Mouse (Mus musculus) MEL (cell line): ENCODE results near the gene Prrc2c.
"Not testable (repeated sequence)": the region's sequence is repeated elsewhere in the genome, so short reads cannot be mapped to it uniquely, and the experiment has no call there.

Experiments used
- HCFC1 ChIP-seq: IDR thresholded peaks from 2 replicates; pipeline ENCODE4 v1.6.1; 2012; ENCODE audit warnings: low read depth, mild to moderate bottlenecking, inconsistent platforms, low read length, improper control_type of control experiment, moderate library complexity
- RCOR1 ChIP-seq: IDR thresholded peaks from 2 replicates; pipeline ENCODE4 v1.6.1; 2012; ENCODE audit warnings: low read depth, mild to moderate bottlenecking, inconsistent platforms, low read length, improper control_type of control experiment
- TAL1 ChIP-seq: IDR thresholded peaks from 2 replicates; pipeline ENCODE4 v1.6.1; 2012; ENCODE audit warnings: mild to moderate bottlenecking, inconsistent platforms, low read length, moderate library complexity, mixed read lengths
- USF1 ChIP-seq: IDR thresholded peaks from 2 replicates; pipeline ENCODE4 v1.6.1; 2014; ENCODE audit warnings: low read depth, mild to moderate bottlenecking, inconsistent platforms, low read length, improper control_type of control experiment, moderate library complexity

GRCm38 (mm10) chr1:162627821-162628220, 112.5 kb downstream of the Prrc2c start:
- TF ChIP-seq USF1, TAL1, RCOR1, HCFC1: not testable (repeated sequence)
